Mouse (Mus musculus): ENCODE measurements around the gene Susd3.

Susd3 gene

DNA sequence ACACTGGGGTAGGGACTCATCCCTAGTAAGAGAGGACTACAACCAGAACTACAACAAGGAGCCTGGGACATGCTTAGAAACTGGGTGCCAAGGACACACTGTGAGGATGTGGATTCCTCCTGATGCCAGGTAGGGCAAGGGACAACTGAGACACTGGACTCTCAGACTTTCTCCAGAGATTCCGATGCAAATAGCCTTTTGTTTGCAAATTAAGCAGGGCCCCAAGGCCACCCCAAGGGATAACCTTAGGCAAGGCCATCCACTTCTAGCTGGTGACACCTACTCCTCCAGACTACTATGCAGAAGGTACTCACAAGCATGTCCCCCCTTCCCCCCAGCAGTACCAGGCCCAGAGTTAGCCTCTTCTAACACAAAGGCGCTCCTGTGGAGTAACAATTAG, 1.9 kb downstream of the Susd3 start:
- ATAC-seq (ENCODE audit: low TSS enrichment): no peak

- no peak for ATAC-seq (ENCODE audit: low TSS enrichment)
These were observed 2.5 kb downstream of the Susd3 start for GRCm38 (mm10) chr13:49246011-49246410.

DNA sequence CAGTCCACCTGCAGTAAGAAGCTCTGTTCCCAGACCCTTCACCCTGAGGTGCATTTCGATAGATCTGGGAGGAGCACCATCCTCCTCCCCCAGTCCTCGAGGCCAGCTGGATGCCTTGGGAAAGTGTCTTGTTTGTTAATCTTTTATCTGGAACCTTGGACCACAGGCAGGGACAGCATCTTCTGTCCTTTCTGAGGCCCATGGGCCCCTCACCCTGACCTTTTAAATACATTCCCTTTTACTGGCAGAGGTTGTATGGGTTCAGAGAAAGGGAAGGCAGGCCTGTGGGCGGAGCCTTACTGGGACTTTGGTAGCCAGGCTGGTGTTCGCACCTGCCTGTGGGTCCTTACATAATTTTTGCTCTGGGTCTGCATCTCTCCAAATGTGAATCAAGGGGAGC, 3.3 kb downstream of the Susd3 start:
- ATAC-seq (ENCODE audit: low TSS enrichment): no peak

GRCm38 (mm10) chr13:49243492-49243891, 5.0 kb downstream of the Susd3 start:
- ATAC-seq (ENCODE audit: low TSS enrichment): no peak

DNA sequence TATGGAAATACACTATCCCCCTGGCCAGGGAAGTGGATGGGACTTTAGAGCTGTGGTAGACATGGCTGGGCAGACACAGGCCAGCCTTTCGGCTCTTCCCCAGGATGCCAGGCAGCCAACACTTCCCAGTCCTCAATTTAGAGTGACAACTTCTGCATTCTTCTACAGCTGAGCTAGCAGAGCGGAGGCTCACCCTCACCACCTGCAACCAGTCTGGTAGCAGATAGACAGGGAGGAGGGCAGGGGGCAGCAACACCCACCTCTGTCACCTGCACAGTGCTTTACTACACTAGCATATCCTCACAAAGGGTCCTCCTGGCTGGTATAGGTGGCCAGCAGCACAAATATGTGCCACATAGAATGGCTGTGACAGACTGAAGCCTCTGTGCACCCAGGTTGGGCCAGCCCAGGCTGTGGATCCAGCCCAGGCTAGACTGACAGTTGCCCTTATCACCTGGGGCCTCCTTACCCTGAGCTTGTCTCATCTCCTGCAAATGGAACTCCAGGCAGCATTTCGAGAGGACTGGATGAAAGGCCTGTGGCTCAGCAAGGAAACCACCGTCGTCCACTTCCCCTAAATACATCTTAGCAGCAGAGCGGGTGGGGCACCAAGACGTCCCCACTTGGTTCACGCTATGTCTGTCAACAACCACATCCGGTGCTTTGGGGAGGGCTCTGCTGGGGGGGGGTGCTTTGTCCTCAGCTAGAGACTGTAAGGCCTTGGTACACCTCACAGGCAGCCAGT, 6.0 kb downstream of the Susd3 start:
- ATAC-seq (ENCODE audit: low TSS enrichment): no peak

- no peak for ATAC-seq (ENCODE audit: low TSS enrichment)
These were observed 9.8 kb downstream of the Susd3 start for GRCm38 (mm10) chr13:49238737-49239136.

GRCm38 (mm10) chr13:49237617-49238016, 10.9 kb downstream of the Susd3 start:
- no peak for ATAC-seq (ENCODE audit: low TSS enrichment)

GRCm38 (mm10) chr13:49234711-49235110, 13.8 kb downstream of the Susd3 start:
- ATAC-seq (ENCODE audit: low TSS enrichment): no peak

DNA sequence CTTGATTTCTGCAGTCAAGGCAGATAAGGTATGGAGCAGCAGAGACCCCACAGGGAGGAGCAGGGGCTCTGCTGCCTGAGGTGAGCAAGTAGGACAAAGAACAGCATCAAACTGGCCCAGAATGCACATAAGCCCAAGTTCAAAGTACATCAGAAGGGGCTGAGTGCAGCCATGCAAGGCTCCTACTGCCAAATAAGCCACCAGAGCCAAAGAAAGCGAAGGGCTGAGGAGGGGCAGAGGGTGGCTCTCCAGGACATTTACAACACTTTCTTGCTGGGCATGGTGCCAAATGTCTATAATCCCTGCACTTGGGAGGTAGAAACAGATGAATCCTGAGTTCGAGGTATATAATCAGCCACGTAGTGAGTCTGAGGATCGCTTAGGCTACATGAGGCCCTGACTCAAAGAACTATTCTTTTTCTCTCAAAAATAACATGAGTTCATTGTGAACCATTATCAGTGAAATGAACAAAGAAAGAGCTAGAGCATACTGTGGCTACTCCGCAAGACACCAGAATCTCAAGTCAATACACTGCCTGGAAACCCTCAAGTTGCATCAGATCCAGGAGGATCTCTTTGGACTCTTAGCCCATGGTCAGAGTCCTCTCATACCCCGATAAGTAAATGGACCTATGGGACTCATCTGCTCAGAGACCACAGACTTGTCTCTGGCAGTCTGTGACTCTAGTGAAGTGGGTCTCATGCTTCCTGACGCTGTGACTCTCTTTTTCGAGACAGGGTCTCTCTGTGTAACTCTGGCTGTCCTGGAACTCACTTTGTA, 14.5 kb downstream of the Susd3 start:
- no peak for ATAC-seq (ENCODE audit: low TSS enrichment)

DNA sequence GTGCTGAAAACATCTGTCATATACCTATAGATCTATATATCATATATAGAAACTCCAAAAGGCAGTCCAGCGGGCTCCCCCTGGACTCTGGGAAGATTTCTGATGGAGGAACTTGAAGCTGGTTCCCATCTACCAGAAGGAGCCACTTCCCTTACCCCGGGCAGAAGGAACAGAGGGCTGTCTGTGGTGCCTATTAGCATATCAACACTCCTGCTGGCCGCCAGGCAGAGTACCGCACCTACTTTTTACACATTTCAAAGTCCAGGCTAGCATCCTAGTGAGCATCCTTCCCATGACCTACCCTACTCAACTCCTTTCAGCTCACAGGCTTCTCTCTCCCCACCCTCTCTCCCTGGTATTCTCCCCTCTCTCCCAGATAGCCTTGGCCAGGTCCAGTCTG, 22.9 kb downstream of the Susd3 start:
- no peak for ATAC-seq (ENCODE audit: low TSS enrichment)

DNA sequence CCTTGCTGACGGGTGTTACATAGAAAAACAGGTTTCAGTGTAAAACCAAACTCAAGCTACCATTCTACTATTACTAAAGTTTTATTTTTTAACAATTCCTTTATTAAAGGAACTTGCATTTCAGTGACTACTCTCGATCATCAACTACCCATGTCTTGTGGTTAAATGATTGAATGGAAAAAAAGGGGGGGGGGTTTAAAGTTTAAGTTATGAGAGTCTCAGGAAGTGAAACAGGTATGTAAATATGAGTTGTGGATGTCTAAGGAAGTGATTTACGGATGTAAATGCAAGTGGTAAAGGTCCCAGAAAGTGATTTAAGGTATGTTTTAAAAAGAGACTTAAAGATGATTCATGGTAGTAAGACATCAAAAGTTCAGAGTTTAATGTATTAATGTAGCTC, 23.3 kb downstream of the Susd3 start:
- no peak for ATAC-seq (ENCODE audit: low TSS enrichment)

- ATAC-seq (ENCODE audit: low TSS enrichment): no peak
These were observed 23.8 kb downstream of the Susd3 start for GRCm38 (mm10) chr13:49224729-49225128.

- ATAC-seq (ENCODE audit: low TSS enrichment): peak; percentile 64
These were observed 24.2 kb downstream of the Susd3 start for GRCm38 (mm10) chr13:49224314-49224713.

DNA sequence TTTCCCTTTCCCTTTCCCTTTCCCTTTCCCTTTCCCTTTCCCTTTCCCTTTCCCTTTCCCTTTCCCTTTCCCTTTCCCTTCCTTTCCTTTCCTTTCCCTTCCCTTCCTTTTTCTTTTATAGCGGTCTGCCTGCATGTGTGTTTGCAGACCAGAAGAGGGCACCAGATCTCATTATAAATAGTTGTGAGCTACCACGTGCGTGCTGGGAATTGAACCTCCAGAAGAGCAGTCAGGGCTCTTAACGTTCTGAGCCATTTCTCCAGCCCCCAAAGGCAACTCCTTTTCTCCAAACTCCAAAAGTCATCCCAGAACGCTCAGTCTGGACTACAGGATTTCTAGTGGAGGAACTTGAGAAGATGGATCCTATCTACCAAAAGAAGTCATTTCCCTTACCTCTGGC, 27.6 kb downstream of the Susd3 start:
- ATAC-seq (ENCODE audit: low TSS enrichment): no peak

GRCm38 (mm10) chr13:49219367-49219766, 29.1 kb downstream of the Susd3 start:
- no peak for ATAC-seq (ENCODE audit: low TSS enrichment)

DNA sequence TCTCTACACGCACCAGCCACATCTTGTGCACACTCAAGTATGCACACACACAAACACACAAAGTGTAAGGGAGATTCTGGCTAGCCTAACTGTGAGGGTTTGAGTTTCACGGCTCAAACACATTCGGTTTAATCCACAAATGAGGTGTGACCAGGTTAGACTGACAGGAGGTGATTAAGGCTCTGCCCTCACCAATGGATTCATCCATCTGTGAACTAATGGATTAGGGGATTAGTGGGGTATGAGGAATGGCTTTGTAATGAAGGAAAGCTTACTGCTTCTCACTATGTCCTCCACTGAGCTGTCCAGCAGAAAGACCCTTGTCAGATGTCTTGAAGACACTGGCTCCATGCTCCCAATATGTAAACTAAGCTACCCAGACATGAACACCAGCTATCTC, 29.9 kb downstream of the Susd3 start:
- ATAC-seq (ENCODE audit: low TSS enrichment): no peak

- ATAC-seq (ENCODE audit: low TSS enrichment): no peak
These were observed 31.5 kb downstream of the Susd3 start for GRCm38 (mm10) chr13:49216808-49217561.

- no peak for ATAC-seq (ENCODE audit: low TSS enrichment)
These were observed 32.3 kb downstream of the Susd3 start for GRCm38 (mm10) chr13:49216220-49216552.

DNA sequence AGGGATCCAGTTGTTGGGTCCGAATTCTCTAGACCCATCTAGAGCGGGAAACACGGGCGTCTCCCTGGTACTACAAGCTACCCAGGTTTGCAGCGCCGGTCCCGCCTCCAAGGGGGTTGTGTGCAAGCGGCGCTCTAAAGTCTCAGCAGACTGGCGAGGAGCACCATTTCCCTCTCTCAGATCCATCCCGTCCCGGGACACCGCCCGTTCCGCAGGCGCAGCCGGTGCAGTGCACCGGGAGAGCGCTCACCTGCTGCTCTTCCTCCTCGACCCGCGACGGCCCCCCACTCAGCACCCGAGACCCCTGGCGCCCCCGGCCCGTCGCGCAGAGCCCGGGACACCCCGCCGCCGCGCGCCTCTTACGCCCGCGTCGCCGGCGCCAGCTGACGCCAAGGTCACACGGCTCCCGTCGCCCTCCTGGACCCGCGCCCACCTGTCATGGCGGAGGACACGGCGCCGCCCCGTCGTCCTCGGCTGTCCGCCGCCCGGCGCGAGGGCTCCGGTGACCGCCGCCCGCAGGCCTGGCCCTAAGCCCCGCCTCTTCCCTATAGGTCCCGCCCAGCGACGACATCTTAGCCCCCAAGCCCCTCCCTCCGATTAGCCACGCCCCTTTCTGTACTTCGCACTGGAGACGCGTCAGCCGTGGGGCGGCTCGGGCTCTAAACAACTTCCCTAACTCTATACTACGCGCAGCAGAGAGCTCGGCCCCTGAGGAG, 32.8 kb downstream of the Susd3 start, which contains the start of gene Card19:
Card19 (minus strand) TSS at position 534 of the 716 bp plus-strand sequence.
- ATAC-seq (ENCODE audit: low TSS enrichment): peak; percentile 82

DNA sequence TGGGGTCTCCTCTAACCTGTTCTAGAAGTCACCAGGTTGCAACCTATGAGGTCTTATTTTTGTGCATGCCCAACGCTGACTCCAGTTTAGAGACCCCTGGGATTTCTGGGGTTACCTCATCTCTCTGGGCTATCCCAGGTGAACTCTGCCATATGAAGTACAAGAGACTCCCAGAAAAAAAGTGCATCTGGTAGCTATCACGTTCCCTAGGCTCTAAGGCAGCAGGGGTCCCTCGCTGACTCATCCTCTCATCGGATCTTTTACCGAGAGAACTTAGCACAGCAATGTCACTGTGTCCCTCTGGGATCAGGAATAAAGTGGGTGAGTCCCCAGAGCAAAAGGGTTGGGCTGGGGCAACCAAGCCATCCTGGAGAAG, 33.4 kb downstream of the Susd3 start:
- no peak for ATAC-seq (ENCODE audit: low TSS enrichment)

DNA sequence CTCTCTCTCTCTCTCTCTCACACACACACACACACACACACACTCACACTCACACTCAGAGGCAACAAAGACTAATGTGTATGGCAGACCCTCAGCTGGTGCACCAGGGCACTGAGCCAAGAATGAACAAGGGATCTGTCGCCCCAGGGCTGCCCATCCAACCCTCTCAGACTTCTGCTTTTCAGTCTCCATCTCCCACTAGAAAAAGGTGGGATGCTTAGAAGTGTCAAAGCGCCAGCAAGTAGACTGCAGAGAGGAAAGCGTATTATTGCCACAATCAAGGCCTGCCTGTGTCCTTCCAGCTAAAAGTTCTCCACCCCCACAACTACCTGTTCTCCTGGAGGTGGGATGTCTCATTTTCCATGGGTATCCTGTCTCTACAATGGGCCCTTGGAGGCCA, 34.1 kb downstream of the Susd3 start:
- no peak for ATAC-seq (ENCODE audit: low TSS enrichment)

DNA sequence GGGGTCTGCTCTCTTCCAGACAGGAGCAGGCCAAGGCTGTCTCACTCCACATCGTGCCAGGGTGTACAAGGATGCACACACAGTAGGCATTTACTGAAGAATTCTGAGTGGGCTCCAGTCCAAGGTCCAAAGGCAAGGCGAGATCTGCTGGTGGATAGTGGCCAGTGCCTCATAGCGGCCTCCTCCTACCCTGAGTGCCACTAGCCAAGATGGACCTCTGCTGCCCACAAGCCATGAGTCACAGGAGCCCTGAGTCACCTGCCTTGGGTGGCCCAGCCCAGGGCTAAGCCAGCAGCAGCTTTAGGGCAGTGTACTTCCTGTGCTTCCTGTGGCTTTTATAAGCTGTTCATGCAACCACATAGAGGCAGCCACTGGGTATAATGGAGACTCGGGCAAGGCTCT, 35.0 kb downstream of the Susd3 start:
- ATAC-seq (ENCODE audit: low TSS enrichment): peak; percentile 20; the same call in 1 of the 2 replicates

Measured in frontal cortex, adult (tissue).